11 mouse cellular contexts compared by ENCODE assay signal in genomic region chrX:12067851-12068510, GRCm38 (mm10).
A peak's percentile ranks its signal among the peaks of the same experiment; 100 is the strongest.
DNase-seq lines count a peak whose midpoint lies in the region; ATAC-seq and TF ChIP-seq lines count a peak whose summit lies in the region.
"Had no signal": no experiment of that assay in that cellular context is flagged by ENCODE, and none has a peak within 500 bp of the region (broad histone marks: within the 10 kb centered on the region; RNA-seq: fewer than 3 reads in every experiment).

No protein-coding gene starts in this region.

- TF ChIP-seq CTCF in midbrain, postnatal 0 days (IDR thresholded peaks at IDR 0.05) = no peak
- TF ChIP-seq CTCF in forebrain, postnatal 0 days (IDR thresholded peaks at IDR 0.05; ENCODE audit: low read depth) = no peak

- H3K4me2 ChIP-seq in embryonic facial prominence, embryonic 12.5 days (replicated peaks) = 0 out of 2 replicates have a peak overlapping the region, but pooled peaks have one; percentile 32
- H3K4me2 ChIP-seq in midbrain, embryonic 11.5 days = peak overlapping the region; percentile 19; the same call in 1 of the 2 replicates
- no peak overlapping the region for H3K4me2 ChIP-seq in midbrain, postnatal 0 days (ENCODE audit: low read depth, low read length, poor library complexity, severe bottlenecking)
- H3K4me2 ChIP-seq in forebrain, postnatal 0 days (ENCODE audit: low read depth) = no peak overlapping the region; the same call in 1 of the 2 replicates
- H3K4me2 ChIP-seq in midbrain, embryonic 15.5 days = peak overlapping the region; percentile 34; the same call in 1 of the 2 replicates

- H3K4me3 ChIP-seq in embryonic facial prominence, embryonic 12.5 days = no peak overlapping the region
- H3K4me3 ChIP-seq in embryonic facial prominence, embryonic 10.5 days = no peak overlapping the region
- H3K4me3 ChIP-seq in midbrain, embryonic 11.5 days (ENCODE audit: low read depth, low read length) = no peak overlapping the region
- H3K4me3 ChIP-seq in midbrain, postnatal 0 days (ENCODE audit: low read depth, low read length) = no peak overlapping the region
- H3K4me3 ChIP-seq in forebrain, postnatal 0 days (ENCODE audit: low read depth, low read length) = no peak overlapping the region
- H3K4me3 ChIP-seq in midbrain, embryonic 15.5 days = no peak overlapping the region

- 7% methylated on average over 18 of the region's 18 CpGs for WGBS in embryonic facial prominence, embryonic 12.5 days
- WGBS in embryonic facial prominence, embryonic 10.5 days = 7% methylated on average over 18 of the region's 18 CpGs
- 10% methylated on average over 18 of the region's 18 CpGs for WGBS in midbrain, embryonic 11.5 days
- 20% methylated on average over 18 of the region's 18 CpGs for WGBS in midbrain, postnatal 0 days
- WGBS in forebrain, postnatal 0 days = 13% methylated on average over 18 of the region's 18 CpGs
- WGBS in midbrain, embryonic 15.5 days = 12% methylated on average over 18 of the region's 18 CpGs

- no peak overlapping the region for H3K27ac ChIP-seq in embryonic facial prominence, embryonic 12.5 days
- no peak overlapping the region for H3K27ac ChIP-seq in embryonic facial prominence, embryonic 10.5 days (replicated peaks)
- H3K27ac ChIP-seq in midbrain, embryonic 11.5 days (ENCODE audit: low read depth, low read length) = no peak overlapping the region
- H3K27ac ChIP-seq in midbrain, postnatal 0 days (ENCODE audit: low read depth, low read length) = no peak overlapping the region
- H3K27ac ChIP-seq in forebrain, postnatal 0 days (ENCODE audit: low read depth, low read length) = no peak overlapping the region
- no peak overlapping the region for H3K27ac ChIP-seq in midbrain, embryonic 15.5 days

- peaks cover 80% of the 10 kb centered on the region for H3K4me1 ChIP-seq in embryonic facial prominence, embryonic 12.5 days
- peaks cover 100% of the 10 kb centered on the region for H3K4me1 ChIP-seq in embryonic facial prominence, embryonic 10.5 days
- H3K4me1 ChIP-seq in midbrain, embryonic 11.5 days (ENCODE audit: control insufficient read depth, insufficient read depth, low read length) = peaks cover 79% of the 10 kb centered on the region
- no peaks in the 10 kb centered on the region for H3K4me1 ChIP-seq in midbrain, postnatal 0 days (ENCODE audit: insufficient read depth, low read length)
- H3K4me1 ChIP-seq in forebrain, postnatal 0 days (ENCODE audit: insufficient read depth) = peaks cover 6% of the 10 kb centered on the region; the same call in 1 of the 2 replicates
- H3K4me1 ChIP-seq in midbrain, embryonic 15.5 days = peaks cover 86% of the 10 kb centered on the region

- no peaks in the 10 kb centered on the region for H3K36me3 ChIP-seq in embryonic facial prominence, embryonic 12.5 days
- no peaks in the 10 kb centered on the region for H3K36me3 ChIP-seq in embryonic facial prominence, embryonic 10.5 days (replicated peaks)
- H3K36me3 ChIP-seq in midbrain, embryonic 11.5 days (ENCODE audit: control insufficient read depth, insufficient read depth, low read length) = no peaks in the 10 kb centered on the region
- no peaks in the 10 kb centered on the region for H3K36me3 ChIP-seq in midbrain, postnatal 0 days (ENCODE audit: insufficient read depth, low read length)
- H3K36me3 ChIP-seq in forebrain, postnatal 0 days (ENCODE audit: insufficient read depth) = no peaks in the 10 kb centered on the region
- no peaks in the 10 kb centered on the region for H3K36me3 ChIP-seq in midbrain, embryonic 15.5 days (replicated peaks)

- no peaks in the 10 kb centered on the region for H3K9me3 ChIP-seq in embryonic facial prominence, embryonic 12.5 days
- no peaks in the 10 kb centered on the region for H3K9me3 ChIP-seq in embryonic facial prominence, embryonic 10.5 days
- H3K9me3 ChIP-seq in midbrain, embryonic 11.5 days (ENCODE audit: control insufficient read depth, low read length) = no peaks in the 10 kb centered on the region
- no peaks in the 10 kb centered on the region for H3K9me3 ChIP-seq in midbrain, postnatal 0 days (ENCODE audit: low read length)
- no peaks in the 10 kb centered on the region for H3K9me3 ChIP-seq in forebrain, postnatal 0 days (ENCODE audit: low read length)
- no peaks in the 10 kb centered on the region for H3K9me3 ChIP-seq in midbrain, embryonic 15.5 days

- H3K9ac ChIP-seq in embryonic facial prominence, embryonic 12.5 days = no peak overlapping the region
- H3K9ac ChIP-seq in midbrain, embryonic 11.5 days (ENCODE audit: low read length) = no peak overlapping the region
- no peak overlapping the region for H3K9ac ChIP-seq in midbrain, postnatal 0 days (replicated peaks; ENCODE audit: low read length, poor library complexity, severe bottlenecking)
- no peak overlapping the region for H3K9ac ChIP-seq in forebrain, postnatal 0 days
- no peak overlapping the region for H3K9ac ChIP-seq in midbrain, embryonic 15.5 days

- peaks cover 92% of the 10 kb centered on the region for H3K27me3 ChIP-seq in embryonic facial prominence, embryonic 12.5 days
- peaks cover 100% of the 10 kb centered on the region for H3K27me3 ChIP-seq in embryonic facial prominence, embryonic 10.5 days (replicated peaks; ENCODE audit: low read depth, poor library complexity, severe bottlenecking)
- peaks cover 38% of the 10 kb centered on the region for H3K27me3 ChIP-seq in midbrain, embryonic 11.5 days (ENCODE audit: control insufficient read depth, insufficient read depth, low read length)
- peaks cover 12% of the 10 kb centered on the region; the same call in 1 of the 2 replicates for H3K27me3 ChIP-seq in midbrain, postnatal 0 days (ENCODE audit: insufficient read depth, low read length)
- H3K27me3 ChIP-seq in forebrain, postnatal 0 days (ENCODE audit: insufficient read depth, low read length) = no peaks in the 10 kb centered on the region
- peaks cover 22% of the 10 kb centered on the region for H3K27me3 ChIP-seq in midbrain, embryonic 15.5 days (replicated peaks)

- ATAC-seq in embryonic facial prominence, embryonic 12.5 days (ENCODE audit: insufficient number of reproducible peaks, insufficient read depth, low FRiP score, low TSS enrichment) = no peak
- no peak for ATAC-seq in midbrain, embryonic 11.5 days (ENCODE audit: low FRiP score)
- no peak for ATAC-seq in midbrain, postnatal 0 days (ENCODE audit: low FRiP score)
- ATAC-seq in forebrain, postnatal 0 days = no peak
- no peak for ATAC-seq in midbrain, embryonic 15.5 days (replicated peaks)

- DNase-seq in embryonic facial prominence, embryonic 10.5 days (ENCODE audit: low spot score) = no peak
- DNase-seq in midbrain, embryonic 11.5 days (ENCODE audit: low spot score, missing footprints) = no peak
- DNase-seq in midbrain, postnatal 0 days (ENCODE audit: low spot score) = no peak
- peak; percentile 30 for DNase-seq in forebrain, postnatal 0 days
- DNase-seq in frontal cortex, postnatal 14 days (ENCODE audit: low spot score in 2 of 2) = no peak
- no peak for DNase-seq in liver
- DNase-seq: kidney, adult 8-10 months; left cerebral cortex, postnatal 4 days; thymus, adult 2 months had no signal

Comparison
In these comparisons a context has a peak if more than half of its experiments do, and no peak if none do; other contexts are left out.
1. H3K4me2 ChIP-seq: peak in embryonic facial prominence, embryonic 12.5 days (single experiment), midbrain, embryonic 11.5 days (single experiment) and midbrain, embryonic 15.5 days (single experiment); none in midbrain, postnatal 0 days (single experiment) and forebrain, postnatal 0 days (single experiment).